Comparison of ENCODE assay signal across 9 mouse cellular contexts in the genomic region with DNA sequence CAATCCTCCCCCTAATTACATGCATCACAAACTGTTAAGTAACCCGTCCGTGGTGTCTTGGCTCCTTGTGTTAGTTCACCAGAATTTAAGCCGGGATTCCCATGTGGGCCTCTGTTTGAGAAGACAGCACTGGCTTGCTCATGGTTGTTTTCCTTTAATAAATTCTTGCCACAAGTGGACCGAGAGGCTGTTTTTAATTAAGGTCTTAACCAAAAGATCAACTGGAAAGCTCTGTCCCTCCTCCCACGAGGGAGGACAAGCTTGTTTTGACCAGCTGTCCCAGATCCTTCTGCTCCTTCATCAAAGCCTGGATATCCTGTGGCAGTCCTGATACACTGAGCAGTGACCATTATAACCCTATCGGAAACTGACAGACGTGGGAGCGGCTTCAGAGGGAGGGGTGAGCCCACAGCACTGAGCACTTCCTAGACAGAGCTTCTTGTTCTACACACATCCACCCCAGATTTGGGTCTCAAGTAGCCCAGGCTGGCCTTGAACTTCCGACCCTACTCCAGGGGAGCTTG. TPM values are rescaled to one million over a fixed set of nuclear protein-coding genes. Genes with fewer than 3 reads are reported as not detected.
DNase-seq lines count a peak whose midpoint lies in the region; ATAC-seq and TF ChIP-seq lines count a peak whose summit lies in the region.
"Had no signal": no experiment of that assay in that cellular context is flagged by ENCODE, and none has a peak within 500 bp of the region (broad histone marks: within the 10 kb centered on the region; RNA-seq: fewer than 3 reads in every experiment).

No protein-coding gene starts in this region.

- H3K9ac ChIP-seq in heart, embryonic 11.5 days (ENCODE audit: low read depth, low read length), result no peak overlapping the region
- H3K9ac ChIP-seq in limb, embryonic 11.5 days (ENCODE audit: low read length), result no peak overlapping the region
- H3K9ac ChIP-seq in hindbrain, embryonic 16.5 days (ENCODE audit: low read depth, low read length), result no peak overlapping the region
- H3K9ac ChIP-seq: neural tube, embryonic 12.5 days had no signal

- peak; percentile 52; the same call in 1 of the 2 replicates for ATAC-seq in heart, embryonic 11.5 days (replicated peaks; ENCODE audit: insufficient number of reproducible peaks, low FRiP score, low TSS enrichment)
- ATAC-seq in limb, embryonic 11.5 days (ENCODE audit: insufficient number of reproducible peaks, low FRiP score, low TSS enrichment, low read depth), result no peak
- no peak for ATAC-seq in hindbrain, embryonic 16.5 days

- no peaks in the 10 kb centered on the region for H3K27me3 ChIP-seq in E14TG2a.4 (ENCODE audit: insufficient read depth, low read length)
- H3K27me3 ChIP-seq in heart, embryonic 11.5 days (ENCODE audit: control insufficient read depth, insufficient read depth, low read length), result no peaks in the 10 kb centered on the region
- H3K27me3 ChIP-seq in limb, embryonic 11.5 days (ENCODE audit: control insufficient read depth, insufficient read depth, low read length), result no peaks in the 10 kb centered on the region
- H3K27me3 ChIP-seq in hindbrain, embryonic 16.5 days (replicated peaks; ENCODE audit: control insufficient read depth, insufficient read depth, low read length), result no peaks in the 10 kb centered on the region
- H3K27me3 ChIP-seq: neural tube, embryonic 12.5 days had no signal

- DNase-seq in R1 (ENCODE audit: low read depth, low spot score), result peak; percentile 33
- peak; percentile 25 for DNase-seq in limb, embryonic 11.5 days (ENCODE audit: low spot score)
- DNase-seq in adrenal gland, postnatal 36 days, result no peak
- DNase-seq in urinary bladder, postnatal 25 days (ENCODE audit: low spot score), result no peak
- no peak for DNase-seq in adrenal gland, adult (ENCODE audit: inconsistent age in 2 of 2, low spot score in 1 of 2)

- no peak for TF ChIP-seq CTCF in E14TG2a.4 (conservative IDR thresholded peaks at IDR 0.05; ENCODE audit: low read length)

- no peak overlapping the region for H3K4me2 ChIP-seq in heart, embryonic 11.5 days
- H3K4me2 ChIP-seq in limb, embryonic 11.5 days (ENCODE audit: low read depth, severe bottlenecking), result no peak overlapping the region
- no peak overlapping the region for H3K4me2 ChIP-seq in hindbrain, embryonic 16.5 days (ENCODE audit: low read length)
- H3K4me2 ChIP-seq: neural tube, embryonic 12.5 days had no signal

- H3K4me3 ChIP-seq in E14TG2a.4 (replicated peaks; ENCODE audit: low read length), result 0 out of 2 replicates have a peak overlapping the region, but pooled peaks have one; percentile 41
- H3K4me3 ChIP-seq in heart, embryonic 11.5 days (ENCODE audit: low read depth, low read length), result no peak overlapping the region
- H3K4me3 ChIP-seq in limb, embryonic 11.5 days (ENCODE audit: low read depth, low read length), result no peak overlapping the region
- H3K4me3 ChIP-seq in hindbrain, embryonic 16.5 days (ENCODE audit: low read length), result no peak overlapping the region
- H3K4me3 ChIP-seq: neural tube, embryonic 12.5 days had no signal

- no peaks in the 10 kb centered on the region for H3K9me3 ChIP-seq in E14TG2a.4 (ENCODE audit: low read length)
- H3K9me3 ChIP-seq in heart, embryonic 11.5 days (replicated peaks; ENCODE audit: control insufficient read depth, low read length), result no peaks in the 10 kb centered on the region
- peaks cover 3% of the 10 kb centered on the region; the same call in 1 of the 2 replicates for H3K9me3 ChIP-seq in limb, embryonic 11.5 days (ENCODE audit: control insufficient read depth, low read length)
- H3K9me3 ChIP-seq in hindbrain, embryonic 16.5 days (ENCODE audit: control insufficient read depth, low read length), result no peaks in the 10 kb centered on the region
- H3K9me3 ChIP-seq: neural tube, embryonic 12.5 days had no signal

- 74% methylated on average over 9 of the region's 9 CpGs for WGBS in heart, embryonic 11.5 days (ENCODE audit: insufficient replicate concordance)
- 27% methylated on average over 9 of the region's 9 CpGs for WGBS in limb, embryonic 11.5 days
- whole genome bisulfite sequencing in hindbrain, embryonic 16.5 days, result 77% methylated on average over 9 of the region's 9 CpGs

- H3K36me3 ChIP-seq in E14TG2a.4 (ENCODE audit: insufficient read depth, low read length), result peaks cover 56% of the 10 kb centered on the region
- no peaks in the 10 kb centered on the region for H3K36me3 ChIP-seq in heart, embryonic 11.5 days (ENCODE audit: control insufficient read depth, insufficient read depth, low read length)
- no peaks in the 10 kb centered on the region; the same call in 1 of the 2 replicates for H3K36me3 ChIP-seq in limb, embryonic 11.5 days (ENCODE audit: control insufficient read depth, insufficient read depth, low read length)
- H3K36me3 ChIP-seq in hindbrain, embryonic 16.5 days (ENCODE audit: control insufficient read depth, insufficient read depth, low read length), result no peaks in the 10 kb centered on the region; the same call in 1 of the 2 replicates

- no peak overlapping the region for H3K27ac ChIP-seq in heart, embryonic 11.5 days (ENCODE audit: low read depth, low read length)
- H3K27ac ChIP-seq in limb, embryonic 11.5 days (replicated peaks; ENCODE audit: low read depth, low read length), result no peak overlapping the region
- H3K27ac ChIP-seq in hindbrain, embryonic 16.5 days (ENCODE audit: low read depth, low read length), result no peak overlapping the region
- H3K27ac ChIP-seq: neural tube, embryonic 12.5 days had no signal

- peaks cover 94% of the 10 kb centered on the region for H3K4me1 ChIP-seq in E14TG2a.4 (replicated peaks; ENCODE audit: low read depth, low read length)
- H3K4me1 ChIP-seq in heart, embryonic 11.5 days (ENCODE audit: control insufficient read depth, insufficient read depth, low read length), result 0 out of 2 replicates have a peak, but pooled peaks cover 3% of the 10 kb centered on the region
- peaks cover 8% of the 10 kb centered on the region; the same call in 1 of the 2 replicates for H3K4me1 ChIP-seq in limb, embryonic 11.5 days (ENCODE audit: control insufficient read depth, insufficient read depth, low read length)
- no peaks in the 10 kb centered on the region for H3K4me1 ChIP-seq in hindbrain, embryonic 16.5 days (ENCODE audit: control insufficient read depth, insufficient read depth, low read depth, low read length)
- H3K4me1 ChIP-seq: neural tube, embryonic 12.5 days had no signal

RNA-seq across cellular contexts. Expression of a gene that starts 28.1 kb away (rescaled TPM):
- polyA plus RNA-seq in heart, embryonic 11.5 days (2014; fragmentation: Nextera tagmentation; extraction: Ambion mirVana), result 9.9 and 10.4 TPM in 2 replicates
- polyA plus RNA-seq in limb, embryonic 11.5 days (2014; fragmentation: Nextera tagmentation; extraction: Ambion mirVana), result 19.0 and 19.6 TPM in 2 replicates
- 10 to 100 TPM; 10.9 to 12.4 TPM for total RNA-seq in adrenal gland, postnatal 36 days (2021)
- 4.2 and 5.7 TPM in 2 replicates for polyA plus RNA-seq in hindbrain, embryonic 16.5 days (2015; fragmentation: Nextera tagmentation; extraction: Ambion mirVana)

Comparison
In these comparisons a context has a peak if more than half of its experiments do, and no peak if none do; other contexts are left out.
1. DNase-seq: peak in R1 (single experiment) and limb, embryonic 11.5 days (single experiment); none in adrenal gland, postnatal 36 days (0 of 2), urinary bladder, postnatal 25 days (single experiment) and adrenal gland, adult (0 of 2).